Mouse (Mus musculus) mouse trophoblast stem cell (cell line): ENCODE data around the gene Myocos.

Source experiments
- in situ Hi-C, 2 experiments: fragments of 300-500 bp; cut with MseI, MboI; formaldehyde crosslinking; loops; 2 replicates in 1 of 2; 3 replicates in 1 of 2; pipeline ENCODE4 v1.15.1; 2025

Myocos gene

DNA sequence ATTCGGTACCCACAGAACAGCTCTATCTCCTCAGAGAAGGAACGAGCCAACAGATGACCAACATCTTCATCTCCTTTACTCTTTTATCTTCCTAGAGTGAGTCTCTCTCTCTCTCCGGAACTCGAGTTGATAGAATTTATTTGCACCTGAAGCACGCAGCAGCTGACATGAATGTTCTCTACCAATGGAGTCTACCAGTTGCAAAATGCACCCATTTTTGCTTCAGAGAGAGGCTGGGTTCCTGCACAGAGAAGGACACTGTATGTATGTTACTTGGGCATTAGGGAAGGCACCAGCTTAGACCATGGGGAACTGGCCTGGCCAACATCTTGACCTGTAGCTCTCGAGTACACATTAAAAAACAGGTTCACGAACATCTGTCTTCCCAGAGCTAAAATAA is at the start of gene Myocos:
TSS of gene Myocos (minus strand) at position 101 of the 400 bp plus-strand sequence.
- in situ Hi-C loops: loop anchor here in 1 of 2 experiments (10.0 kb wide), 1 partner anchor 293 kb away; no protein-coding TSS in a partner anchor

DNA sequence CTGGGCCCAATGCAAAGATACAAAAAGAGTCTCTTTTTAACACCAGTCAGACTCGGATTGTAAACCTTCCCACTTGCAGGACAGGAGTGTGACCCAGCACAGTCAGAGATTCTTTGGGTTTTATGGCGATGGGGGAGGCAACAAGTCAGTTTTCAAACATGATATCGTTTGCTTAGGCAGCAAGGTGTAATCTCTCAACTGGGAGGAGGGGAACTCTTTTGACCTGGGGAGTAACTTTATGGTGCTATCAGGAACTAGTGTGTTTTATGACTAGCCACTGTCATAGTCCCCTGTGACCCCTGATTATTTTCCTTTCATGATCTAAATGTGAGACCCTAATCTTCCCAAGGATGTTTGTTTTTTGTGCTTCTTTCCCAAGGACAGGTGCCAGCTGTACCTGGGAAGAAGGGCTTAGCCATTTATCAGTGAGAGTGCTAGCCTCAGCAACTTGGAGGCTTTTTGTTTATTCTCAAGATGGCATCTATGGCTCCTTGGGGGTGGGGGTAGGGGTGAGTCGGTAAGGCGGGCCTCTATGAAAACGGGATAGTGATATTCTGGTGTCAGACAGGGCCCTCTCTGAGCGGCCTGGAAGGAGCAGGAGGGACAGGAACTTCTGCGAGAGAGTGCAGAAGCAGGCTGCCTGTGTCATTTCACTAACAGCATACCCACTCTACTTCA is 42.5 kb upstream of the Myocos start:
- in situ Hi-C loops: loop anchor here in 1 of 2 experiments (25.0 kb wide), 1 partner anchor 1237 kb away; the partner anchor contains the start of gene Scyl3

DNA sequence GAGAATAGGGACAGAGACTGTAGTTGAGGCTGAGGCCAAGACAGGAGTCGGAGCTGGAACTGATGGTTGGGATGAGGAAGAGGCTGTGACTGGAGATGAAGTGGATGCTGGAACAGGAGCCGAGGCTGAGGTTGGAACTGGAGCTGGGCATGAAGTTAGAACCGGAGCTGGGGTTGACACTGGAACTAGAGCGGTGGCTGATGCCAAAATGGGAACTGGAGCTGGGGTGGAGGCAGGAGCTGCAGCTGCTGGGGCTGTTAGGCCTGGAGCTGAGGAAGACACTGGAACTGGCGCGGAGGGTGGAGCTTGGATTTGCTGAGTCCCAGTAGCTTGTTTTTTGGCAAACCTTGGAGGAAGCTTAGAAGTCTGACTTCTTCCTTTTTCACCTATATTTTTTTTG is 39.8 kb upstream of the Myocos start:
- in situ Hi-C loops: no loop called here

DNA sequence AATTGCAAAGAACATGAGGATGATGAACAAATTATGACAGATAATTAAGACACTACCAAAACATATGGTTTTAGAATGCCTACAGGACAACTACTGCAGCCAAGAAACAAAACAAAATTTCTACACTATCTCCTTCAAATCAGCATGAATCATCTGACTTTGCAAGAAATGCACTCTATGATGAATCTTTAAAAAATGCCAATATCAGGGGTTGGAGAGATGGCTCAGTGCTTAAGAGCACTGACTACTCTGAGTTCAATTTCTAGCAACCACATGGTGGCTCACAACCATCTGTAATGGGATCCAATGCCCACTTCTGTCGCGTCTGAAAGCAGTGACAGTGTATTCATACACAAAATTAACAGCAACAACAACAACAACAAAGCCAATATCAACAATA is 35.7 kb upstream of the Myocos start:
- in situ Hi-C loops: no loop called here

DNA sequence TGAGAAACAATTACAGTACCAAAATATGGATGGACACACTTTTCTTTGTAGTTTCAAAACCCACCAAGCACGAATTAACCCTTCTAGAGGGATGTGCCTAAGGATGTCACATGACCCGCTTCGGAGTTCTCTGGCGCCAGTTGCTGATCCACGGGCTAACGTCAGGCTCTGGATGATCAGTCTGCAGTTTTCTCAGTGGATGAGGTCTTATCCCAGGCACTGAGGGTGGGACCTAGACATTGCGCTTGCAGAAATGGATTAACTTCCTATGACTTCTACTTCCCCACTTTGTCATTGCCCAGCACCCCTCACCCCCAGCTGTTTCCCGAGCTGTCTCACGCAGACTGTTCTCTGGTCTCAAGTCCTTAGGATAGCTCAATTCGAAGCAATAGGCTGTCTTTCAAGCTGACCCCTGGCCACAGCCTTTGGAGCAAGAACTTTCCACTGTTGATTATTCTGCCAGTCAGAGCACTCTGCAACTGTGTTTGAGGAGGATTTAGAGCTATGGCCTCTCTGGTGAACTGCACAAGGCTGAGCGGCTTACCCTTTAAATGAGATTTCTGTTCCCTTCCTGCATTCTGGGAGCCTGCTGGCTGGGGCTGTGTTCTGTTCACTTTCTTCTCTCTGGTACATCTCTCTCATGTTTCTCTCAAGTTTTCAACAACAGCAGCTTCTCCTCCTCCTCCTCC is 7.6 kb upstream of the Myocos start:
- in situ Hi-C loops: loop anchor here (10.0 kb wide), 3 partner anchors 91 to 121 kb away; partner anchors contain the start of genes Mettl13 (in 1 of the 2) and Vamp4 (in 1 of the 2)

DNA sequence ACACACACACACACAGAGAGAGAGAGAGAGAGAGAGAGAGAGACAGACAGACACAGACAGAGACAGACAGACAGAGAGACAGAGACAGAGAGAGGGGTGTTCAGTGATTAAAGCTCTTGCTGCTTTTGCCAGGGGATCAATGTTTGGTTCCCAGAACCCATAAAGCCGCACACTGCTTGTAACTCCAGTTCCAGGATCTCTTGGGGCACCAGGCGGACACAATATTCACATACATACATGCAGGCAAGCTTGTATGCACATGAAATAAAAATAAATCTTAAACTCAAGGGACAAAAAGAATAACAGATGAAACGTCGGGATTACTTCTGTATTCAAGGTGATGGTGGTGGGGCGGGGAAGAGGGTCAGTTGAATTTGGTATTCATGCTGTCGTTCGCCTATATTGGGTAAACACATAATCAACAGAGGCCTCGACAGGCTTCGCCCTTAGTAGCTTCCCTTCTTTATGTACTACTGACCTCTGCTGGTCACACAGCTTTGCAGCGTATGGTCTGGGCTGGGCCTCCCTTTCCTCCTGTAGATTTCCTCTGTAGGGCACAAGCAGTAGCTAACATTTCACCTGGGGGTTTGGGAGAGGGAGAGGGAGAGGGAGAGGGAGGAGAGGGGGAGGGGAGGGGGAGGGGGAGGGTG is 6.9 kb upstream of the Myocos start:
- in situ Hi-C loops: loop anchor here (10.0 kb wide), 3 partner anchors 90 to 120 kb away; partner anchors contain the start of genes Mettl13 (in 1 of the 2) and Vamp4 (in 1 of the 2)

DNA sequence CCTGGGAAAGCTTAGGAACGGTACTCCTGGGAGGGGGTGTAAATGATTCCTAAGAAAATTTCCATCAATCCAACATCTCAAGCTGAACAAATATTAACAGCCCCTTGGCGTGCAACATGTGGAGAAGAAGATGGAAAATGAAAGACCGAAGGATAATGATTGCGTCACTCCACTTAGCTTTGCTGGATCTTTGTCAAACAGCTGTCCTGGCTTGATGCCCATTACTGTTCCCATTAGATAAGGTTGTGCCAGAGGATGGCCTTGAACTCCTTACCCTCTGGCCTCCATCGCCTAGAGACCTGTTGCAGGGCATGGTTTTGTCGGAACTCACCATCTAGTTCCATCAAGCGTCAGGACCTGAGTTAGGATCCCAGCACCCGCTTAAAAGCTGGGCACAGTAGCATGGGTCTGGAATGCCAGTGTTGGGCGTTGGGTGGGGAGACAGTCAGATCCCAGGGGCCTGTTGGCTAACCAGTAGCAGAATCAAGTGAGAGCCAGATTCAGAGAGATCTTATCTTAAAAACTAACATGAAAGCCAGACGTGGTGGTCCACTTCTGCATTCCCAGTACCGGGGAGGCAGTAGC is 2.3 kb upstream of the Myocos start:
- in situ Hi-C loops: loop anchor here (10.0 kb wide), 3 partner anchors 86 to 116 kb away; partner anchors contain the start of genes Mettl13 (in 1 of the 2) and Vamp4 (in 1 of the 2)

DNA sequence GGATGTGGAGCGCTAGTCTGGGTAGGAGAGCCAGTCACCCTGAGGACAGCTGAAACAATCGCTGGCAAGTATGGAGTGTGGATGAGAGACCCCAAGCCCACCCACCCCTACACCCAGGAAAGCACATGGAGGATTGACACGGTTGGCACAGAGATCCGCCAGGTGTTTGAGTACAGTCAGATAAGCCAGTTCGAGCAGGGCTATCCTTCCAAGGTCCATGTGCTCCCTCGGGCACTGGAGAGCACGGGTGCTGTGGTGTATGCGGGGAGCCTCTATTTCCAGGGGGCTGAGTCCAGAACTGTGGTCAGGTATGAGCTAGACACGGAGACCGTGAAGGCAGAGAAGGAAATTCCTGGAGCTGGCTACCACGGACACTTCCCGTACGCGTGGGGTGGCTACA is 9.6 kb downstream of the Myocos start:
- in situ Hi-C loops: loop anchor here in 1 of 2 experiments (25.0 kb wide), 1 partner anchor 286 kb away; no protein-coding TSS in a partner anchor

DNA sequence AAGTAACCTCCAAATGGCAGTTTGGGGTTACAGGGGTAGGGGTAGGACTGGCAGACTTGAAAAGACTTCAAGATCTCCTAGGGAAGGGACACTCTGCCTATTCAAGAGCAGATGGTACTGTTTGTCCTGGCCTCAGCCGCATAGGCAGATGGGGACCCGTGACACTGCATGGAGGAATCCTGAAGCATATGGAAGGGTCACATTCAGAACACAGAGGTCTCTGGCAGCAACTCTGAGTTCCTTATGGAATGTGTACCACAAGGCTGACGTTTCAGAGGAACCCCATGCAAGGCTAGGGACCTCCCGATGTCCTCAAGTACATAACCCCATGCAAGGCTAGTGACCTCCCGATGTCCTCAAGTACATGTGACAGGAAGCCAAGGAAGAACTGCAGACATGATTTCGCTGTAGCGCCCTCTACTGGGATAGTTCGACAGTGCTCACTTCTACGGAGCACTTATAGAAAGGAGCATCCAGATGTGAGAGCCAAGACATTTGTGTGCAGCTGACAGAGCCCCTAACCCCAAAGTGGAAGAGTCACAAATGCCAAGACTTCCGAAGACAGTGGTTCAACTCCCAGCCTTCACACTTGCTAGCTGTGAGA is 11.8 kb downstream of the Myocos start:
- in situ Hi-C loops: loop anchor here in 1 of 2 experiments (25.0 kb wide), 1 partner anchor 284 kb away; no protein-coding TSS in a partner anchor

DNA sequence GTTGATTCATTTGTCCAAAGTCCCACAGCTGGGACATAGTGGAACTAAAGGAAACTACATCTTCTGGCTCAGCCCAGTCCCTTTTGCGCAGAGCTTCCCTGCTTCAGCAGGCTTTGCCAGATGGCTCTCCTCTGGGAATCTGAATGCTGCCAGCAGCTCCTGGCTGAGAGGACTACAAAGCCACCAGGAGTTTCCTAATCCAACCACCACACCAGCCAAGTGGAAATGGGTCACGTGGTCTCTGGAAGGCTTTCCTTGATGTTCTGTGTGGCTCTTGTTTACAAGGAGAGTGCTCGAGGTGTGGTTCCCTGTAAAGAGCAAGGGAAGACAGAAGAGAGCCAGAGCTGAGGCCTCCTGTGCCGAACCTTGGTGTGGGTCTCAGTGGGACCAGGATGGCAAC is 14.3 kb downstream of the Myocos start:
- in situ Hi-C loops: loop anchor here in 1 of 2 experiments (25.0 kb wide), 1 partner anchor 281 kb away; no protein-coding TSS in a partner anchor

DNA sequence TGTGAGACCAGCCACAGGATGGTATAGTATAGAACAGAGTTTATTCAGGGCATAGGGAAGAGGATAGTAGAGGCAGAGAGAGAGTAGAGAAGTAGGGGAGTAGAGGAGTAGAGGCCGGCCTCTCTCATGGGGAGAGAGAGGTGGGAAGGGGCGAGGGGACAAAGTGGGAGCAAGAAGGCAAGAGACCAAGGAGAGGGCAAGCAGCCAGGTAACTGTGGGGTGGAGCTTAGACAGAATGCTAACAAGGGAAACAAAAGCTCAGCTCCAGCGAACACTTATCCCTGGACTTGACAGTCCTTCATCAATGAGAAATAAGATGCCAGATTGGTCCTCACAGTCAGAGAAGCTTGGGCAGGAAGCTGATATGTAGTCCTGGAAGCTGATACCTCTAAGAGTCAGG is 15.4 kb downstream of the Myocos start:
- in situ Hi-C loops: loop anchor here in 1 of 2 experiments (25.0 kb wide), 1 partner anchor 280 kb away; no protein-coding TSS in a partner anchor

DNA sequence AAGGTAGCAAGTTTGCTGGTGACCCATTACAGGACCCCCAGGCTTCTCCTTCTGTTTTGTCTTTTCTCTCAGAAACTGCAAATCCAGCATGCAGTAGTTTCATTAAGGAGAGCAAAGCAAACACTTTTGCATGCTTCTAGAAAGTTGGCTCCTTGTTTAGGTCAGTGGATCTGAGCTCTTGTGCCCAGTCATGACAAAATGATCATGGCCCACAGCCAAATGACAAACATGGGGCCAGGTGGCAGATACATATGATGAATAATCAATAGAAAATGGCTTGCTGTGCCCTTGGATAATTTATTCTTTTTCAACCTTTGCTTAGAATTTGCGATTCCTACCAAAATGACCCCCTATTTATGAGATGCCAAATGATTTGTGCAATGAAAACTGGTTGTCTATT is 18.2 kb downstream of the Myocos start:
- in situ Hi-C loops: loop anchor here in 1 of 2 experiments (25.0 kb wide), 1 partner anchor 278 kb away; no protein-coding TSS in a partner anchor

DNA sequence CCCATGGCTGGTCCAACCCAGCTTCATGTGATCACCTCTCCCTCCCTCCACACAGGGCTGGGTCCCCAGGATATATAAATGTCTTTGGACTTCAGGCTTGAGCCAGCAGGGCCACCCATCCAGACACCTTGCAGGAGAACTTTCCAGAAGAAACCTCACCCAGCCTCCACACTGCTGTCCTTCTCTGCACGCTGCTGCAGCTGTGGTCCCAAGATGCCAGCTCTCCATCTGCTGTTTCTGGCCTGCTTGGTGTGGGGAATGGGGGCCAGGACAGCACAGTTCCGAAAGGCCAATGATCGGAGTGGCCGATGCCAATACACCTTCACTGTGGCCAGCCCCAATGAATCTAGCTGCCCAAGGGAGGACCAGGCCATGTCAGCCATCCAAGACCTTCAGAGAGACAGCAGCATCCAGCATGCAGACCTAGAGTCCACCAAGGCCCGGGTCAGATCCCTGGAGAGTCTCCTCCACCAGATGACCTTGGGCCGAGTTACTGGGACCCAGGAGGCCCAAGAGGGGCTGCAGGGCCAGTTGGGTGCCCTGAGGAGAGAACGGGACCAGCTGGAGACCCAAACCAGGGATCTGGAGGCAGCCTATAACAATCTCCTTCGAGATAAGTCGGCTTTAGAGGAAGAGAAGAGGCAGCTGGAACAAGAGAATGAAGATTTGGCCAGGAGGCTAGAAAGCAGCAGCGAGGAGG is 18.8 kb downstream of the Myocos start, which contains the start of gene Myoc:
TSS of gene Myoc (plus strand) at position 105 of the 700 bp plus-strand sequence.
- in situ Hi-C loops: loop anchor here in 1 of 2 experiments (25.0 kb wide), 1 partner anchor 277 kb away; no protein-coding TSS in a partner anchor

DNA sequence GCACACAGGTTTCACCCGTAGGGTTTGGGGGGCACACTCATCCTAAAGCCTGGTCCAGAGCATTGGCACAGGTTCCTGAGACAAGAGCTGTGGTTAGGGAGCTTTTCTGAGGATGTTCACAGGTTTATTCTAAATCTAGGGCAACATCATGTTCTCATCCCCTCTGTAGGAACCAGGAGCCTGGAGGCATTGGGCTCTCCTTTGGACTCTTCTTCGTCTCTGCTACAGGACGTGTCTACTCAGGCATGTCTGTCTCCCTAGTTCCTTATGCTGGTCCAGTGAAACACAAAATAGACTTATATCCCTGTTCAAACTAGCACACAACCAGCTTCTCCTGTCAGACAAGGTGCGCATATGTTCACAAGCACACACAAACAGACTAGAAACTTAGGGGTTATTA is 19.5 kb downstream of the Myocos start:
- in situ Hi-C loops: loop anchor here in 1 of 2 experiments (25.0 kb wide), 1 partner anchor 276 kb away; no protein-coding TSS in a partner anchor

DNA sequence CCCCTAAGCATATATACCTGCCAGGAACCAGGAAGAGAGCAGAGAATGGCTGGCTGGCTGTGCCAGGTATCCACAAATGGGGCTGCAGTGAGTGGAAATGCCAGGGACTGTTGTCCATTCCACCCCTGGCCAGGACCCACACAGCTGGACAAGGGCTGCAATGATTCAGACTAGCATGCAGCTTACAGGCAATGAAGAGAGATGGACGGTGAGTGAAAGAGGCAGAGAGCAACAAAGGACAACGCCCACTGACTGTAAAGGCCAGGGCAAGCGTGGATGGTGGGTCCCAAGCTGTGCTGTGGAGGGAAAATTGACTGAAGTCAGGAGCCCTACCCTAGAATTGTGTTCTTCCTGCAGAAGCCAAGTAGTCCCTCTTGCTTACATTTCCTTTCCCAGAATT is 21.5 kb downstream of the Myocos start:
- in situ Hi-C loops: loop anchor here in 1 of 2 experiments (25.0 kb wide), 1 partner anchor 274 kb away; no protein-coding TSS in a partner anchor

DNA sequence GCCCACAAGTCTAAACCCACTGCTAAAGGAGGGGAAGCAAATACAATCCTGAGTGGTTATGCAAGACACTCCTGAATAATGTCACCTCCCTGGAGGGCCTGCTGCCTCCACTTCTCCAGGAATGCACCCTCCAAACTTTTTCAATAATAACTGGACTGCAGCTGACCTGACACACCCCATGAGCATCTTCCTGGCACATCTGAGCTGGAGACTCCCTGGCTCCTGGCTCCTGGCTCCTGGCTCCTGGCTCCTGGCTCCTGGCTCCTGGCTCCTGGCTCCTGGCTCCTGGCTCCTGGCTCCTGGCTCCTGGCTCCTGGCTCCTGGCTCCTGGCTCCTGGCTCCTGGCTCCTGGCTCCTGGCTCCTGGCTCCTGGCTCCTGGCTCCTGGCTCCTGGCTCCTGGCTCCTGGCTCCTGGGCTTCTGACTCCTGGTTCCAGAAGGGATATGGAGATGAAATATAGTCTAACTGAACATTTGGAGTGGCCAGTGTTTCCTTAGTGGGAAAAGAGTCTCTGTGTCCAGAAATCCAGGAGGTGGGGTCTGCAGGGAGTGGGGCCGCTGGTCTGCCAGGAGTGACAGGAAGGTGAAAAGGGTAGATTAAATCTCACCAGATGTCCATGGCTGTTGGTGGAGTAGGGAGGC is 22.6 kb downstream of the Myocos start:
- in situ Hi-C loops: loop anchor here in 1 of 2 experiments (25.0 kb wide), 1 partner anchor 273 kb away; no protein-coding TSS in a partner anchor

DNA sequence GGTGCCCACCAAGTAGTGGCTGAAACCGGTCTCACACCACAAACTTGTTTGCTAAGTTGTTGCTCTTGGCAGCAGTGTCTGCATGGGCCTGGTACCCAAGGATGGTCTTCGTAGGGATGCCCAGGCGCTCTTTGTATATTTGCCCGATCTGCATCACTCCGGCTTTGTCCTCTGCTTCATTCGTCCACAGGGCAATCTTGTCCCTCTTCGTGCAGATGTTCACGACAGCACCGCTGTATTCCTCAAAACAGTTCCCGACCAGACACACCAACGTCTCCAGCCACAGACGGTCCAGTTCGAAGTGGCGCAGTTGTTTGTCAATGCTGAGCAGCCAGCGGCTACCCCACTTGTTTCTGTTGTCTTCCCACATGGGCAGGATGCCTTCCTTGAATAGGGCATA is 29.7 kb downstream of the Myocos start:
- in situ Hi-C loops: loop anchor here in 1 of 2 experiments (25.0 kb wide), 1 partner anchor 266 kb away; no protein-coding TSS in a partner anchor

DNA sequence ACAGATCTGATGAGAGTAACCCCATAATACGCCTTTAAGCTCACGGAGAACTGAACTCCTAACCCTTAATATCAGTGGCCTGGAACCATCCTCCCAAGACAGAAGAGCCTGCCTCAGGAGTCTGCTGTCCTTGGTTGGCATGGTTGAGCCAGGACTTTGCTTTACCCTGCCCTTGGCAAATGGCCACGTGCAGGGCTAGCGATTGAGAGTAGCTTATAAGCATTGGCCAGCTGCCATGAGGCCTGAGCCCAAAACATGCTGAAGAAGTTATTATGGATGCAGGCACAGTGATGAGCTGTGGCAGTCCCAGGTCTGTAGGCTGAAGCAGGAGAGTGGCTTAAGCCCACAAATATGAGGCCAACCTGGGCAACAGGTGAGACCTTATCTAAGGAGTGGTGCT is 30.2 kb downstream of the Myocos start:
- in situ Hi-C loops: loop anchor here in 1 of 2 experiments (25.0 kb wide), 1 partner anchor 266 kb away; no protein-coding TSS in a partner anchor

DNA sequence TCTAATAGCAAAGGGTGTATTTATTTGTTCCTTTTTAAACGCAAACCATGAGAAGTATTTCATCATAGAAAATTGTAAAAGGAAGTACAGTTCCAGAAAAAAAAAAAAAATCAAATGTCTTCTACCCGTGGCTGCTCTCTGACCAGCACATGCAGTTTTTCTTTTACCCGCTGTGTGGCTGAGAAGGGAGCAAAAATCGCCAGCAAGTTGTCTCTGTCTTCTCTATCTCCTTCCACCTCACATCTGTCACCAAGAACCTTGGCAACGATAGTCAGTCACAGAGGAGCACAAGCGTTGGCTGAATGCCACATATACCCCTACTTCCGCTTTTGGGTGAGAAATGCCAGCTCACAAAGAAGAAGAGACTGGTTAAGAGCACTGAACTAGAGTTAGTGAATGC is 32.8 kb downstream of the Myocos start:
- in situ Hi-C loops: loop anchor here in 1 of 2 experiments (25.0 kb wide), 1 partner anchor 263 kb away; no protein-coding TSS in a partner anchor
